Mouse (Mus musculus): ENCODE results near the gene Gpat3.

Gpat3 gene

DNA sequence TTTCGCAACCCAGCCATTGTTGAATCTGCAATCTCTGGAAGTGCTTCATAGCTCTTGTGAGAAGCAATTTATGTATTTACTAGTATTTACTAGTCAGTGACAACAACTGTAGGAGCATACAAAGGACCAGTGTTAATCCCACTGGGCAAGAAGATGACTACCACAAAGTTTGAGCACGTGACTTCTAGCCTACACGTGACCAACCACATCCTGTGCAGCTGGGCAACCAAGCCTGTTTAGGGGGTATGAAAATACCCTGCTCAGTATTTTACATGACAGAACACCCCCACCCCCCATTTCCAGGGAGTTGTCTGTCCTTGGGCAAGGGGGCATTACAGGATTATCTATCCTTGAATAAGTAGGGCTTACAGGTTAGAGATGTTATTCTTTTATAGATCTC, 11.0 kb downstream of the Gpat3 start:
- in situ Hi-C loops (cut with MboI, MseI), result no loop called here

DNA sequence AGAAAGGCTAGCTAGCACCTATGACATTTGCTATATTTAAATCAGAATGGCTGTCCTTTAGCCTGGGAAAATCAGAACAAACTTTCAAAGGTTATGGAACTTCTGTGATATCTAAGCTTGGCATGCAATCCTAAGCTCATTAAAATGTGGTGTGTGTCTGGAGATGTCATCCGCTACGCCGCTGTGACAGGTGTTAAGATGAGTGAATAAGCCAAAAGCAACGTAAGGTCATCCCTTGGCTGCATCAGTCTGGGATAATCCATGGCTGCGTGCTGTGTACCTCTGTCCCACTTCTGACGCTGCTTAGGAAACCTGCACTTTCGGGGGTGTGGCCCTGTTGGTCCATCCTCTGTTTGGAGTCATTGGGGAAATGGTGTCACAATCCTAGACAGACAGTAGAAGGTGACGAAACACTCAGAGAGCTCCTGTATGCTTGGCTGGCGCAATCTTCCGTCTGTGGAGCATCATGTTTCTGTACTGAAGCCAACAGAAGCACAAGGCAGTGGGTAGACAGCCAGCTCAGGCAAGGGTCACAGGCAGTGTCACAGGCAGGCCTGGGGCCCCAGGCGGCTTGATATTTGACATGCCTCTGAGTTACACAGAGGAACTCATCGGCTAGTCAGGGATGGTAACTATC, 15.0 kb downstream of the Gpat3 start:
- in situ Hi-C loops (cut with MboI, MseI), result no loop called here

GRCm38 (mm10) chr5:100861140-100861539, 15.6 kb downstream of the Gpat3 start:
- in situ Hi-C loops (cut with MboI, MseI), result no loop called here

DNA sequence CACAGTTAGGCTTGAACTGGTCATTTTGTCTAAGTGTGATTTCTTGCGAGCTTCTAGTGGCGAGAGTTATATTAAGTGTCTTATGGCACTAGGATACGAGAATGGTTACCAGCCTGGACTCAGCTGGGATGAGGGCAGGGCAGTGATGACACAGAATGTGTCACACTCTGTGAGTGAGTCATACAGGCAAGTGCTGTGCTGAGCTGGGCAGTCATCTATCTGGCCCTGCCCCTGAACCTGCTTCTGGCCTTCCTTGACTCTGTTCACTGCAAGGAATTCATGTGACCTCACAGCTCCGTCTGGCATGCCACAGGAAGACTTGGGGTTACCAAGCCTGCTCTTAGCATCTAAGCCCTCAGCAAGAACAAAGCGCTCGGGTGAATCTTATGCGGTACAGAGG, 16.3 kb downstream of the Gpat3 start:
- in situ Hi-C loops (cut with MboI, MseI), result no loop called here

GRCm38 (mm10) chr5:100863091-100863490, 17.6 kb downstream of the Gpat3 start:
- in situ Hi-C loops (cut with MboI, MseI), result no loop called here

- in situ Hi-C loops (cut with MboI, MseI), result no loop called here
Measured at GRCm38 (mm10) chr5:100864438-100864837, 18.9 kb downstream of the Gpat3 start.

GRCm38 (mm10) chr5:100866183-100866582, 20.7 kb downstream of the Gpat3 start:
- in situ Hi-C loops (cut with MboI, MseI), result loop anchor here (5.0 kb wide), 1 partner anchor 41 kb away; no protein-coding TSS in a partner anchor

GRCm38 (mm10) chr5:100869197-100869895, 23.8 kb downstream of the Gpat3 start:
- in situ Hi-C loops (cut with MboI, MseI), result loop anchor here (5.0 kb wide), 1 partner anchor 38 kb away; no protein-coding TSS in a partner anchor

- in situ Hi-C loops (cut with MboI, MseI), result no loop called here
Measured at GRCm38 (mm10) chr5:100871987-100872386, 26.5 kb downstream of the Gpat3 start.

DNA sequence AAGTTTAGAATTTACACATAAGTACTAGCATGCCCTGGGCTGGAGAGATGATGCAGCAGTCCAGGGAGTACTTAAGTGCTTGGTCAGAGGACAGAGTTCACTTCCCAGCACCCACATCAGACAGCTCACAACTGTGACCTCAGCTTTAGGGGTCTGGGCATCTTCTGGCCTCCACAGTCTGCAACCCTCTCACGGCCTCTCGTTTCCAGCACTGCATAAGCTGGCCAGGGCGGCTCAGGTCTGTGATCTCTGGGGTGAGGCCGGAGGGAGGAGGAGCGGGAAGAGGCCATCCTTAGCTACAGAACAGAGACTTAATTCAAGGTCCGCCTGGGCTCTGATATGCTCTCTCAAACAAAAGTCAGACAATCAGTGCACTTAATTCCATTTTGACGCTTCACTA, 29.2 kb downstream of the Gpat3 start:
- in situ Hi-C loops (cut with MboI, MseI), result no loop called here

GRCm38 (mm10) chr5:100875180-100875579, 29.7 kb downstream of the Gpat3 start:
- in situ Hi-C loops (cut with MboI, MseI), result no loop called here

GRCm38 (mm10) chr5:100877021-100877420, 31.5 kb downstream of the Gpat3 start:
- in situ Hi-C loops (cut with MboI, MseI), result no loop called here

DNA sequence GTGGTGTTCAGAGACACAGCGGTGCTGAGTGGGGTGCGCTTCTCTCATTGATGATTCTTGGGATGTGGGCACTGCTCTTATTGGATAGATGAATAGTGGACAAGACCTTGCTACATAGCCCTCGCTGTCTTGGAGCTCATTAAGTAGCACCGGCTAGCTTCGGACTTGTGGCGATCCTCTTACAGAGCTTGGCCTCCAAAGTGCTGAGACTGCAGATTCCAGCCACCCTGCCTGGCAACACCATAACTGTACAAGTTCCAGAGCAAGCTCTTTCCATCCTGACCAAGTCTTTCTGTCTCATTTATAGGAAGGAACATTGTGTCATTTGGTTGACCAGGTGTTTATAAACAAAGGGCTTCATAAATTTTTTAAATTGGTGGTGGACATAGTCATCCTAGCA, 39.7 kb downstream of the Gpat3 start:
- in situ Hi-C loops (cut with MboI, MseI), result no loop called here

- in situ Hi-C loops (cut with MboI, MseI), result no loop called here
Measured at GRCm38 (mm10) chr5:100886331-100886988, 40.9 kb downstream of the Gpat3 start.

GRCm38 (mm10) chr5:100896199-100896598, 50.7 kb downstream of the Gpat3 start:
- in situ Hi-C loops (cut with MboI, MseI), result no loop called here

DNA sequence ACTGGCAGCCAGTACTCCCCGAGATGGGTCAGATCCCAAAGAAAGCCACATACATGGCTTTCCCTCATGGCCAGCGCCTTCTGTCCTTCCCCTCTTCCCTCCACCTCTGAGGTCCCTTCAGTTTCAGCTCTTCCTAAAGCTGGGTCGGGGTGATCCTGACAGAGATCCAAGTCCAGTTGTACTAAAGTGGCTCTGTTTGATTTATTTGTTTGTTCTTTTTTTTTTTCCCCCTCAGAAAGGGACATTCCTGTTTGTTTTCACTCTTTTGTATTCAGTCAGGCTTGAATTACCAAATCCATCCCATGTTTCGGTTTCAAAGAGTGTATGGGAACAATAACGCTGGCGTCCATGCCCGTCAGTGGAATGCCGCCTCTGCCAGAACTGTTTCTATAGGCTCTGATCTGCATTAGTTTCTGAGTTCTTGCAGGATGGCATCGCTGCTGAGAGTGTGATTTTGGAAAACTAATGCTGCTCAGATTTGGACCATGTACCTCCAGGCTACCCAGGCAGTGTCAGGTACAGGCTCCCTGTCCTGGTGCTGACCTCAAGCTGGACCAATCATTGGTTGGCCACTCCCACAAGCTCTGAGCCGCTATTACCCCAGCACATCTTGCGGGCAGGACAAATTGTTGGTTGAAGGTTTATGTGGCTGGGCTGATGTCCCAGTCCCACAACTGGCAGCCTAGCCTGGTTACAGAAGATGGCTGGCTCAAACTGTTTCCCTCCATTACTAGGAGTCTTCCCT, 54.4 kb downstream of the Gpat3 start:
- in situ Hi-C loops (cut with MboI, MseI), result no loop called here

GRCm38 (mm10) chr5:100901046-100901445, 55.5 kb downstream of the Gpat3 start:
- in situ Hi-C loops (cut with MboI, MseI), result no loop called here

DNA sequence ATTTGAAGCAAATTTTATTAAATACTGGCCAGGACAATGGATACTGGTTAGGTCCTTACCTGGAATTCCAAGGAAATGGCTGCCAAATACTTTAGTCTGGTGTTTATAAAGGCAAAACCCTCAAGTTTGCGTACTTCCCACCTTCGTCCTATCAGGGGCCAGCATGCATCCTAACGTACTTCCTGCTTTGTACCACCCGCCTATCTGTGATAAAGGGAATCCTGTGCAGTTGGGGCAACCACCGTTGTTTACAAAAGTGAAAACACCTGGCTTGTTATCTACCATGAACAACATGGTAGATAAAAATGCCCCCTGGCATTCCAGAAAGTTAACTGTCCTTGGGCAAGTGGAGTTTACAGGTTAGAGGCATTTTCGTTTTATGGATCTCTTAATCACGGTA, 63.0 kb downstream of the Gpat3 start:
- in situ Hi-C loops (cut with MboI, MseI), result loop anchor here (5.0 kb wide), 1 partner anchor 41 kb away; no protein-coding TSS in a partner anchor

- in situ Hi-C loops (cut with MboI, MseI), result loop anchor here (5.0 kb wide), 1 partner anchor 42 kb away; no protein-coding TSS in a partner anchor
Measured at GRCm38 (mm10) chr5:100908901-100909300, 63.4 kb downstream of the Gpat3 start.

DNA sequence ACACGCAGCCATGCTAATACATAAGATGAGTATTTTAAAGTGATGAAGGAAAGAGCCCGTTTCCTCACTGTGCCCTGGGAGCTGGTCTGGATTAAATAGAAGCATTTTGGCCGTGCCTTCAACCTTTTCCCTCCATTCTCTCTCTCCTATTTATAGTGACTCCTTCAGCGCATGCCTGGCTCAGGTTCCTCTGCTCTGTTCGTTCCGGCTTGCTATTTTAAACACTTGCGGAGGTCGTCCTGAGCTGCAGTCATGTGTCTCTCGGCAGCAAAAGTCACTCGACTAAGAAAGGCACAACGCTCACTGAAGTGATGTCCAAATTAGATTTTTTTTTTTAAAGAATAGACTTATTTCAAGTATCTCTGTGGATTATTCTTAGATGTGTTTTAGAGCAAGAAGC, 64.2 kb downstream of the Gpat3 start:
- in situ Hi-C loops (cut with MboI, MseI), result loop anchor here (5.0 to 10.0 kb wide), 3 partner anchors 42 to 245 kb away; partner anchors contain the start of gene Abraxas1

GRCm38 (mm10) chr5:100911502-100912097, 66.1 kb downstream of the Gpat3 start:
- in situ Hi-C loops (cut with MboI, MseI), result loop anchor here (5.0 to 10.0 kb wide), 2 partner anchors 89 to 247 kb away; partner anchors contain the start of gene Abraxas1
